Comparison of ENCODE assay signal across 8 mouse cellular contexts in the genomic region with DNA sequence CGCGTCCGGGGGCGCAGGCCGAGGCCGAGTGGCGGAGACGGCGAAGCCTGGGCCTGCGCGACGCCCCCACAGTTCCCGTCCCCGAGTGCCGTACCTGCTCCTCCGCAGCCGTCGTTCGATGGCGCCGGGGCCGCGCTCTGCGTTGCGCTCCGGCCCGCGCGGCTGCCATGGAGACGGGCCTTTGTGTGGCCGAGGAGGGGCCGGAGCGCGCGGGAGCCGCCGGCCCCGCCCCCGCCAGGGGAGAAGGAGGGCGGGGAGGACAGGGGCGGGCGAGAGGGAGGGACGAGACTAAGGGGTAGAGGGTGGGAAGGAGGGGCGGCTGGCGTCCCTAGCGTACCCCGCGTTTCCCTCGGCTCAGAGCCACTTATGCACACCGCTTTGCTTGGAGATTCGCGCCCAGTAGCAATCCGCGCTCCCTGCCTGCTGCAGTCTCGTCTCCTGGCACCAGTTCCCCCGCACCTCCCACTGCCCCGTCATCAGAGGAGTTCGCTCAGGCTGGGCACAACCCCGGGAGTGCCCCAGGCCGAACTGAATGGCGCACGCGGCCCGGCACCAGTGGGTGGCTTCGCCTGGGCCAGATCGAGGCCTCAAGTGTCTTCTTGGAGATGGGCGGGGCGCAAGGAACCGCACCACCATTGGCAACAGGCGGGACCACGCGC. TPM values are rescaled to one million over a fixed set of nuclear protein-coding genes. Genes with fewer than 3 reads are reported as not detected.
DNase-seq lines count a peak whose midpoint lies in the region; ATAC-seq and TF ChIP-seq lines count a peak whose summit lies in the region.

Gene Plxnb2, minus strand, starts transcription at position 218 of the 659 bp plus-strand sequence.

- H3K27ac ChIP-seq in ES-Bruce4 (ENCODE audit: insufficient read depth, low read length): peak within 1 kb of the TSS; percentile 68
- H3K27ac ChIP-seq in forebrain, embryonic 13.5 days: peak within 1 kb of the TSS; percentile 95
- peak within 1 kb of the TSS; percentile 97 for H3K27ac ChIP-seq in heart, embryonic 16.5 days (ENCODE audit: low read length)
- H3K27ac ChIP-seq in liver, embryonic 15.5 days (replicated peaks): peak within 1 kb of the TSS; percentile 83
- peak within 1 kb of the TSS; percentile 96 for H3K27ac ChIP-seq in neural tube, embryonic 13.5 days (replicated peaks)

- peak; percentile 78 for DNase-seq in brain, embryonic 18.5 days (ENCODE audit: low read depth, low spot score)
- peak; percentile 79 to 93 for DNase-seq in kidney, postnatal 25 days
- DNase-seq in urinary bladder, postnatal 14 days (ENCODE audit: low spot score): peak; percentile 82

- peak within 1 kb of the TSS; percentile 85 for H3K4me2 ChIP-seq in forebrain, embryonic 13.5 days
- peak within 1 kb of the TSS; percentile 72 for H3K4me2 ChIP-seq in heart, embryonic 16.5 days (ENCODE audit: low read depth, low read length)
- H3K4me2 ChIP-seq in liver, embryonic 15.5 days: peak within 1 kb of the TSS; percentile 64
- H3K4me2 ChIP-seq in neural tube, embryonic 13.5 days: peak within 1 kb of the TSS; percentile 99

- H3K9ac ChIP-seq in ES-Bruce4 (ENCODE audit: low read depth, poor library complexity, severe bottlenecking): peak within 1 kb of the TSS; percentile 81
- peak within 1 kb of the TSS; percentile 97 for H3K9ac ChIP-seq in forebrain, embryonic 13.5 days
- H3K9ac ChIP-seq in heart, embryonic 16.5 days (ENCODE audit: low read length): peak within 1 kb of the TSS; percentile 90
- peak within 1 kb of the TSS; percentile 48 for H3K9ac ChIP-seq in liver, embryonic 15.5 days
- peak within 1 kb of the TSS; percentile 99 for H3K9ac ChIP-seq in neural tube, embryonic 13.5 days

- peak; percentile 52; the same call in 1 of the 2 replicates for TF ChIP-seq EP300 in ES-Bruce4 (IDR thresholded peaks at IDR 0.05; ENCODE audit: insufficient read depth, low read depth, low read length)

- peak; percentile 85 for ATAC-seq in forebrain, embryonic 13.5 days
- ATAC-seq in heart, embryonic 16.5 days (replicated peaks; ENCODE audit: extremely low read depth, insufficient read depth, low FRiP score): peak; percentile 83
- peak; percentile 67 for ATAC-seq in liver, embryonic 15.5 days (ENCODE audit: insufficient read depth)
- ATAC-seq in neural tube, embryonic 13.5 days (ENCODE audit: low read depth): peak; percentile 89

- H3K9me3 ChIP-seq in ES-Bruce4 (replicated peaks; ENCODE audit: control insufficient read depth, insufficient read depth, low read length, poor library complexity, severe bottlenecking): no peaks in the 10 kb centered on the region
- H3K9me3 ChIP-seq in forebrain, embryonic 13.5 days (replicated peaks): no peaks in the 10 kb centered on the region
- H3K9me3 ChIP-seq in heart, embryonic 16.5 days (replicated peaks; ENCODE audit: control insufficient read depth, low read length): no peaks in the 10 kb centered on the region
- no peaks in the 10 kb centered on the region for H3K9me3 ChIP-seq in liver, embryonic 15.5 days (replicated peaks)
- no peaks in the 10 kb centered on the region for H3K9me3 ChIP-seq in neural tube, embryonic 13.5 days

- H3K4me1 ChIP-seq in ES-Bruce4 (ENCODE audit: control insufficient read depth, insufficient read depth, low read length): peaks cover 10% of the 10 kb centered on the region
- peaks cover 86% of the 10 kb centered on the region for H3K4me1 ChIP-seq in forebrain, embryonic 13.5 days
- peaks cover 53% of the 10 kb centered on the region for H3K4me1 ChIP-seq in heart, embryonic 16.5 days (ENCODE audit: control insufficient read depth, insufficient read depth, low read length)
- H3K4me1 ChIP-seq in liver, embryonic 15.5 days (replicated peaks): peaks cover 48% of the 10 kb centered on the region
- H3K4me1 ChIP-seq in neural tube, embryonic 13.5 days (replicated peaks): peaks cover 84% of the 10 kb centered on the region

- TF ChIP-seq POLR2A in ES-Bruce4 (IDR thresholded peaks at IDR 0.05; ENCODE audit: insufficient read depth, low read length): peak; percentile 92

- WGBS in forebrain, embryonic 13.5 days: 1% methylated on average over 62 of the region's 72 CpGs
- WGBS in heart, embryonic 16.5 days: under 1% methylated on average over 67 of the region's 72 CpGs
- under 1% methylated on average over 67 of the region's 72 CpGs for WGBS in liver, embryonic 15.5 days (ENCODE audit: insufficient replicate concordance)
- under 1% methylated on average over 53 of the region's 72 CpGs for WGBS in neural tube, embryonic 13.5 days

- peak within 1 kb of the TSS; percentile 96 for H3K4me3 ChIP-seq in ES-Bruce4 (ENCODE audit: low read depth, low read length)
- H3K4me3 ChIP-seq in forebrain, embryonic 13.5 days: peak within 1 kb of the TSS; percentile 78
- H3K4me3 ChIP-seq in heart, embryonic 16.5 days (ENCODE audit: low read length): peak within 1 kb of the TSS; percentile 81
- H3K4me3 ChIP-seq in liver, embryonic 15.5 days (replicated peaks): peak within 1 kb of the TSS; percentile 59
- H3K4me3 ChIP-seq in neural tube, embryonic 13.5 days: peak within 1 kb of the TSS; percentile 86

- no peaks in the 10 kb centered on the region for H3K36me3 ChIP-seq in ES-Bruce4 (ENCODE audit: control insufficient read depth, insufficient read depth, low read length, poor library complexity, severe bottlenecking)
- H3K36me3 ChIP-seq in forebrain, embryonic 13.5 days (ENCODE audit: poor library complexity, severe bottlenecking): peaks cover 14% of the 10 kb centered on the region; the same call in 1 of the 2 replicates
- no peaks in the 10 kb centered on the region; the same call in 1 of the 2 replicates for H3K36me3 ChIP-seq in heart, embryonic 16.5 days (ENCODE audit: control insufficient read depth, insufficient read depth)
- H3K36me3 ChIP-seq in liver, embryonic 15.5 days (replicated peaks): no peaks in the 10 kb centered on the region
- H3K36me3 ChIP-seq in neural tube, embryonic 13.5 days: peaks cover 22% of the 10 kb centered on the region

- H3K27me3 ChIP-seq in ES-Bruce4 (ENCODE audit: control insufficient read depth, insufficient read depth, low read length, poor library complexity, severe bottlenecking): no peaks in the 10 kb centered on the region
- no peaks in the 10 kb centered on the region for H3K27me3 ChIP-seq in forebrain, embryonic 13.5 days
- H3K27me3 ChIP-seq in heart, embryonic 16.5 days (ENCODE audit: control insufficient read depth, insufficient read depth, low read length): no peaks in the 10 kb centered on the region
- H3K27me3 ChIP-seq in liver, embryonic 15.5 days: peaks cover 77% of the 10 kb centered on the region
- H3K27me3 ChIP-seq in neural tube, embryonic 13.5 days: no peaks in the 10 kb centered on the region

- TF ChIP-seq CTCF in ES-Bruce4 (IDR thresholded peaks at IDR 0.05; ENCODE audit: low read depth, low read length): no peak

RNA-seq across cellular contexts. Expression of gene Plxnb2, which starts in this region (rescaled TPM):
- polyA plus RNA-seq in ES-Bruce4 (2011; ENCODE audit: insufficient read depth, insufficient read length, low read depth, missing spikeins): 86.1 and 96.7 TPM in 2 replicates
- polyA plus RNA-seq in forebrain, embryonic 13.5 days (2015; fragmentation: Nextera tagmentation; extraction: Ambion mirVana): 101 and 130 TPM in 2 replicates
- 91.8 and 104 TPM in 2 replicates for polyA plus RNA-seq in heart, embryonic 16.5 days (2015; fragmentation: Nextera tagmentation; extraction: Ambion mirVana)
- polyA plus RNA-seq in liver, embryonic 15.5 days (2015; fragmentation: Nextera tagmentation; extraction: Ambion mirVana): 22.3 and 30.1 TPM in 2 replicates
- 89.8 and 94.5 TPM in 2 replicates for polyA plus RNA-seq in neural tube, embryonic 13.5 days (2015; fragmentation: Nextera tagmentation; extraction: Ambion mirVana)

Comparison
In these comparisons a context has a peak if more than half of its experiments do, and no peak if none do; other contexts are left out.
1. Peak in every context shown above with its lines: DNase-seq, ATAC-seq, H3K4me3 ChIP-seq and H3K27ac ChIP-seq.
2. H3K9ac ChIP-seq: peak in every context shown above with its lines; median percentile 99 in neural tube, embryonic 13.5 days; 97 in forebrain, embryonic 13.5 days; 90 in heart, embryonic 16.5 days; 81 in ES-Bruce4; 48 in liver, embryonic 15.5 days.